10 mouse cellular contexts compared by ENCODE assay signal in the genomic region with DNA sequence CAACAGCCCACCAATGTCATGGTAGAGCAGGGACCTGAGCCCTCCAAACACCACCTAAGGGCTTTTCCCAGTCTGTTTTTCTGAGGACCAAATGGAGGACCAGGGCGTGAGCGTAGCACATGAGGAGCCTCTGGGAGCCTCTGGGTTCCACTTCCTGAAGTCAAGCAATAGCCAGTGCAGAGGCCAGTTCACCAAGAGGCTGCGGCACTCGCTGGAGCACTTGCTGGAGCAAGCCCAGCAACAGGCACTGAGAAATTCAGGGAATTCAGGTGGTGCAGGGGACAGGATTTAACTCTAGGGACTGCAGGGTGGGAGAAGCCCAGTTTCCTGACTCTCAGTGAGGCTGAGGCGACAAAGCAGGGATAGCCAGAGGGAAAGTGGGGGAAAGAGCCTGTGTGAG. TPM values are rescaled to one million over a fixed set of nuclear protein-coding genes. Genes with fewer than 3 reads are reported as not detected.
DNase-seq lines count a peak whose midpoint lies in the region; ATAC-seq and TF ChIP-seq lines count a peak whose summit lies in the region.
"Had no signal": no experiment of that assay in that cellular context is flagged by ENCODE, and none has a peak within 500 bp of the region (broad histone marks: within the 10 kb centered on the region; RNA-seq: fewer than 3 reads in every experiment).

No protein-coding gene starts in this region.

- H3K4me3 ChIP-seq in gastrocnemius, adult 2 months: no peak overlapping the region
- H3K4me3 ChIP-seq in liver, adult 2 months (ENCODE audit: insufficient read depth, low read depth, low read length): no peak overlapping the region
- no peak overlapping the region for H3K4me3 ChIP-seq in liver, embryonic 12.5 days
- H3K4me3 ChIP-seq in heart, embryonic 15.5 days: no peak overlapping the region
- no peak overlapping the region for H3K4me3 ChIP-seq in limb, embryonic 13.5 days
- H3K4me3 ChIP-seq: midbrain, embryonic 13.5 days had no signal

- no peak for DNase-seq in gastrocnemius, adult 2 months
- no peak for DNase-seq in gastrocnemius, postnatal 36 days
- no peak for DNase-seq in liver, adult 2 months (ENCODE audit: extremely low read depth, low read depth, low spot score)
- DNase-seq in Muller cell, postnatal 12 days (ENCODE audit: inconsistent ontology term): no peak
- DNase-seq in cerebellum, postnatal 36 days: no peak

- no peaks in the 10 kb centered on the region for H3K27me3 ChIP-seq in liver, adult 2 months (ENCODE audit: control insufficient read depth, insufficient read depth, low read length)
- 0 out of 2 replicates have a peak, but pooled peaks cover 13% of the 10 kb centered on the region for H3K27me3 ChIP-seq in liver, embryonic 12.5 days (replicated peaks)
- no peaks in the 10 kb centered on the region for H3K27me3 ChIP-seq in heart, embryonic 15.5 days
- H3K27me3 ChIP-seq in limb, embryonic 13.5 days: no peaks in the 10 kb centered on the region
- H3K27me3 ChIP-seq: midbrain, embryonic 13.5 days had no signal

- intact Hi-C loops in gastrocnemius, adult 2 months (cut with DNase I): no loop called here
- intact Hi-C loops in gastrocnemius, postnatal 36 days (cut with DNase I): no loop called here

- no peaks in the 10 kb centered on the region for H3K9me3 ChIP-seq in liver, embryonic 12.5 days (replicated peaks)
- no peaks in the 10 kb centered on the region for H3K9me3 ChIP-seq in heart, embryonic 15.5 days (replicated peaks)
- no peaks in the 10 kb centered on the region for H3K9me3 ChIP-seq in limb, embryonic 13.5 days
- H3K9me3 ChIP-seq: midbrain, embryonic 13.5 days had no signal

- H3K79me2 ChIP-seq in liver, adult 2 months (ENCODE audit: control insufficient read depth, insufficient read depth, low read length): no peaks in the 10 kb centered on the region

- no peak overlapping the region for H3K9ac ChIP-seq in liver, adult 2 months (ENCODE audit: low read depth, low read length)
- no peak overlapping the region for H3K9ac ChIP-seq in liver, embryonic 12.5 days
- H3K9ac ChIP-seq in heart, embryonic 15.5 days: peak overlapping the region; percentile 26; the same call in 1 of the 2 replicates
- H3K9ac ChIP-seq in limb, embryonic 13.5 days: no peak overlapping the region
- H3K9ac ChIP-seq: forebrain, postnatal 0 days; midbrain, embryonic 13.5 days had no signal

- peak overlapping the region; percentile 83 for H3K27ac ChIP-seq in gastrocnemius, adult 2 months
- peak overlapping the region; percentile 26; the same call in 1 of the 2 replicates for H3K27ac ChIP-seq in liver, adult 2 months (replicated peaks; ENCODE audit: insufficient read depth, low read depth, low read length)
- no peak overlapping the region for H3K27ac ChIP-seq in liver, embryonic 12.5 days
- peak overlapping the region; percentile 97 for H3K27ac ChIP-seq in heart, embryonic 15.5 days
- peak overlapping the region; percentile 53 for H3K27ac ChIP-seq in limb, embryonic 13.5 days
- H3K27ac ChIP-seq: midbrain, embryonic 13.5 days had no signal

- peaks cover 13% of the 10 kb centered on the region; the same call in 1 of the 2 replicates for H3K36me3 ChIP-seq in liver, adult 2 months (ENCODE audit: control insufficient read depth, insufficient read depth, low read length)
- H3K36me3 ChIP-seq in liver, embryonic 12.5 days: peaks cover 32% of the 10 kb centered on the region
- H3K36me3 ChIP-seq in heart, embryonic 15.5 days: peaks cover 14% of the 10 kb centered on the region
- H3K36me3 ChIP-seq in limb, embryonic 13.5 days: peaks cover 32% of the 10 kb centered on the region

- WGBS in liver, adult 2 months: 80% methylated on average over 5 of the region's 5 CpGs
- WGBS in liver, embryonic 12.5 days (ENCODE audit: insufficient replicate concordance): 51% methylated on average over 5 of the region's 5 CpGs
- 44% methylated on average over 5 of the region's 5 CpGs for WGBS in heart, embryonic 15.5 days
- whole genome bisulfite sequencing in limb, embryonic 13.5 days: 50% methylated on average over 5 of the region's 5 CpGs

- no peak for TF ChIP-seq POLR2A in liver, adult 2 months (IDR thresholded peaks at IDR 0.05; ENCODE audit: extremely low read depth, insufficient read depth, low read length)

- peaks cover 12% of the 10 kb centered on the region for H3K4me1 ChIP-seq in liver, adult 2 months (ENCODE audit: control insufficient read depth, insufficient read depth, low read length)
- H3K4me1 ChIP-seq in liver, embryonic 12.5 days: peaks cover 30% of the 10 kb centered on the region
- H3K4me1 ChIP-seq in heart, embryonic 15.5 days (replicated peaks): peaks cover 61% of the 10 kb centered on the region
- peaks cover 44% of the 10 kb centered on the region for H3K4me1 ChIP-seq in limb, embryonic 13.5 days
- H3K4me1 ChIP-seq: midbrain, embryonic 13.5 days had no signal

- no peak for ATAC-seq in liver, embryonic 12.5 days
- ATAC-seq in heart, embryonic 15.5 days (replicated peaks; ENCODE audit: insufficient number of reproducible peaks, insufficient read depth, low FRiP score, low read depth): no peak
- ATAC-seq in limb, embryonic 13.5 days (ENCODE audit: low FRiP score, low read depth): no peak
- ATAC-seq: midbrain, embryonic 13.5 days had no signal

- H3K4me2 ChIP-seq in liver, embryonic 12.5 days: no peak overlapping the region; the same call in 1 of the 2 replicates
- H3K4me2 ChIP-seq in heart, embryonic 15.5 days: peak overlapping the region; percentile 32; the same call in 1 of the 2 replicates
- no peak overlapping the region for H3K4me2 ChIP-seq in limb, embryonic 13.5 days (replicated peaks)
- H3K4me2 ChIP-seq: midbrain, embryonic 13.5 days had no signal

- TF ChIP-seq CTCF in gastrocnemius, adult 2 months (IDR thresholded peaks at IDR 0.05): no peak
- TF ChIP-seq CTCF in liver, adult 2 months (IDR thresholded peaks at IDR 0.05; ENCODE audit: low read depth, low read length): no peak

RNA-seq across cellular contexts. Expression of gene Micall1, which starts 10.5 kb away (rescaled TPM):
- total RNA-seq in gastrocnemius, adult 2 months (2021): 10 to 100 TPM; 11.2 to 14.5 TPM
- total RNA-seq in gastrocnemius, postnatal 36 days (2021): 10 to 100 TPM; 11.8 to 13.5 TPM
- total RNA-seq in liver, adult 2 months (2014; rRNA removed): 3.0 and 3.3 TPM in 2 replicates
- polyA plus RNA-seq in liver, adult 2 months (2012; rRNA removed): 6.2 and 8.9 TPM in 2 replicates
- polyA plus RNA-seq in liver, embryonic 12.5 days (2016; fragmentation: Nextera tagmentation; extraction: Ambion mirVana): 3.0 and 3.2 TPM in 2 replicates
- polyA plus RNA-seq in heart, embryonic 15.5 days (2015; fragmentation: Nextera tagmentation; extraction: Ambion mirVana): 20.2 and 23.3 TPM in 2 replicates
- 8.9 and 10.6 TPM in 2 replicates for polyA plus RNA-seq in limb, embryonic 13.5 days (2015; fragmentation: Nextera tagmentation; extraction: Ambion mirVana)

RNA-seq across cellular contexts. Expression of gene Eif3l, which starts 23.2 kb away (rescaled TPM):
- 10 to 100 TPM; 53.6 to 54.0 TPM for total RNA-seq in gastrocnemius, adult 2 months (2021)
- 10 to 100 TPM; 46.6 to 52.6 TPM for total RNA-seq in gastrocnemius, postnatal 36 days (2021)
- 82.1 and 94.2 TPM in 2 replicates for total RNA-seq in liver, adult 2 months (2014; rRNA removed)
- polyA plus RNA-seq in liver, adult 2 months (2012; rRNA removed): 98.3 and 103 TPM in 2 replicates
- polyA plus RNA-seq in liver, embryonic 12.5 days (2016; fragmentation: Nextera tagmentation; extraction: Ambion mirVana): 188 and 201 TPM in 2 replicates
- polyA plus RNA-seq in heart, embryonic 15.5 days (2015; fragmentation: Nextera tagmentation; extraction: Ambion mirVana): 131 and 151 TPM in 2 replicates
- 221 and 229 TPM in 2 replicates for polyA plus RNA-seq in limb, embryonic 13.5 days (2015; fragmentation: Nextera tagmentation; extraction: Ambion mirVana)

RNA-seq across cellular contexts. Expression of gene Ankrd54, which starts 35.5 kb away (rescaled TPM):
- total RNA-seq in gastrocnemius, adult 2 months (2021): 1 to 10 TPM; 4.5 to 5.1 TPM
- 1 to 10 TPM; 2.7 to 4.3 TPM for total RNA-seq in gastrocnemius, postnatal 36 days (2021)
- 5.1 and 6.4 TPM in 2 replicates for total RNA-seq in liver, adult 2 months (2014; rRNA removed)
- 22.5 and 27.1 TPM in 2 replicates for polyA plus RNA-seq in liver, adult 2 months (2012; rRNA removed)
- polyA plus RNA-seq in liver, embryonic 12.5 days (2016; fragmentation: Nextera tagmentation; extraction: Ambion mirVana): 58.9 and 61.4 TPM in 2 replicates
- polyA plus RNA-seq in heart, embryonic 15.5 days (2015; fragmentation: Nextera tagmentation; extraction: Ambion mirVana): 20.4 and 31.6 TPM in 2 replicates
- polyA plus RNA-seq in limb, embryonic 13.5 days (2015; fragmentation: Nextera tagmentation; extraction: Ambion mirVana): 51.9 and 52.8 TPM in 2 replicates

RNA-seq across cellular contexts. Expression of gene Polr2f, which starts 42.6 kb away (rescaled TPM):
- total RNA-seq in gastrocnemius, adult 2 months (2021): 10 to 100 TPM; 61.0 to 87.7 TPM
- 10 to 100 TPM; 65.9 to 67.1 TPM for total RNA-seq in gastrocnemius, postnatal 36 days (2021)
- total RNA-seq in liver, adult 2 months (2014; rRNA removed): 29.2 and 36.0 TPM in 2 replicates
- 29.9 and 33.8 TPM in 2 replicates for polyA plus RNA-seq in liver, adult 2 months (2012; rRNA removed)
- 280 and 301 TPM in 2 replicates for polyA plus RNA-seq in liver, embryonic 12.5 days (2016; fragmentation: Nextera tagmentation; extraction: Ambion mirVana)
- polyA plus RNA-seq in heart, embryonic 15.5 days (2015; fragmentation: Nextera tagmentation; extraction: Ambion mirVana): 207 and 240 TPM in 2 replicates
- polyA plus RNA-seq in limb, embryonic 13.5 days (2015; fragmentation: Nextera tagmentation; extraction: Ambion mirVana): 293 and 294 TPM in 2 replicates

RNA-seq across cellular contexts. Expression of gene 1700088E04Rik, which starts 42.8 kb away (rescaled TPM):
- 1 to 10 TPM; 1.1 to 1.2 TPM for total RNA-seq in gastrocnemius, adult 2 months (2021)
- total RNA-seq in gastrocnemius, postnatal 36 days (2021): 1 to 10 TPM in 1 of 2 experiments, under 1 TPM in 1; 0.66 to 1.2 TPM
- total RNA-seq in liver, adult 2 months (2014; rRNA removed): 0.65 and 0.67 TPM in 2 replicates
- 0.25 and 0.65 TPM in 2 replicates for polyA plus RNA-seq in liver, adult 2 months (2012; rRNA removed)
- polyA plus RNA-seq in liver, embryonic 12.5 days (2016; fragmentation: Nextera tagmentation; extraction: Ambion mirVana): 0.86 and 1.0 TPM in 2 replicates
- 7.4 and 8.1 TPM in 2 replicates for polyA plus RNA-seq in heart, embryonic 15.5 days (2015; fragmentation: Nextera tagmentation; extraction: Ambion mirVana)
- 5.6 and 7.5 TPM in 2 replicates for polyA plus RNA-seq in limb, embryonic 13.5 days (2015; fragmentation: Nextera tagmentation; extraction: Ambion mirVana)
